Mouse (Mus musculus): Measurements from ENCODE around the gene Vmn2r118. TPM values are rescaled to one million over a fixed set of nuclear protein-coding genes. Genes with fewer than 3 reads are reported as not detected.

Gene Vmn2r118
- polyA plus RNA-seq (2014; fragmentation: Nextera tagmentation; extraction: Ambion mirVana), result not detected in 2 replicates

- Histone ChIP-seq H3K27me3 (ENCODE audit: control insufficient read depth, insufficient read depth, low read length) (no peaks in the 10 kb centered on the region), H3K4me1 (ENCODE audit: control insufficient read depth in 2 of 2, insufficient read depth in 2 of 2, low read length in 2 of 2) (no peaks in the 10 kb centered on the region), H3K27ac (replicated peaks in 1 of 2; ENCODE audit: control insufficient read depth in 1 of 2, insufficient read depth in 1 of 2, low read depth in 2 of 2, low read length in 2 of 2) (no peak within 1 kb of the TSS), H3K9me3 (ENCODE audit: control insufficient read depth, low read length) (no peaks in the 10 kb centered on the region), H3K4me3 (ENCODE audit: control insufficient read depth in 1 of 2, insufficient read depth in 1 of 2, low read depth in 1 of 2, low read length in 2 of 2) (no peak within 1 kb of the TSS), H3K4me2 (ENCODE audit: low read length) (no peak within 1 kb of the TSS), H3K9ac (ENCODE audit: low read length) (no peak within 1 kb of the TSS), H3K36me3 (ENCODE audit: control insufficient read depth, insufficient read depth, low read length) (no peaks in the 10 kb centered on the region)
- no peak for ATAC-seq (ENCODE audit: insufficient number of reproducible peaks, insufficient read depth, low FRiP score, low read depth)
- WGBS, result 82% methylated on average over 3 of the region's 3 CpGs
Observed at GRCm38 (mm10) chr17:55625092-55625491, at the start of gene Vmn2r118. TSS of gene Vmn2r118 (minus strand) at chr17:55625192.

- Histone ChIP-seq H3K4me2 (ENCODE audit: low read length) (no peak overlapping the region), H3K4me1 (ENCODE audit: control insufficient read depth in 2 of 2, insufficient read depth in 2 of 2, low read length in 2 of 2) (no peaks in the 10 kb centered on the region), H3K9ac (ENCODE audit: low read length) (no peak overlapping the region), H3K4me3 (ENCODE audit: control insufficient read depth in 1 of 2, insufficient read depth in 1 of 2, low read depth in 1 of 2, low read length in 2 of 2) (no peak overlapping the region), H3K36me3 (ENCODE audit: control insufficient read depth, insufficient read depth, low read length) (peaks cover 22% of the 10 kb centered on the region), H3K27me3 (ENCODE audit: control insufficient read depth, insufficient read depth, low read length) (no peaks in the 10 kb centered on the region), H3K27ac (replicated peaks in 1 of 2; ENCODE audit: control insufficient read depth in 1 of 2, insufficient read depth in 1 of 2, low read depth in 2 of 2, low read length in 2 of 2) (no peak overlapping the region), H3K9me3 (ENCODE audit: control insufficient read depth, low read length) (no peaks in the 10 kb centered on the region)
- no peak for ATAC-seq (ENCODE audit: insufficient number of reproducible peaks, insufficient read depth, low FRiP score, low read depth)
- WGBS, result 55% methylated on average over 2 of the region's 2 CpGs
Observed at GRCm38 (mm10) chr17:55661099-55661498, 36.1 kb upstream of the Vmn2r118 start.

GRCm38 (mm10) chr17:55590838-55591237, 34.2 kb downstream of the Vmn2r118 start:
- no peak for ATAC-seq (ENCODE audit: insufficient number of reproducible peaks, insufficient read depth, low FRiP score, low read depth)
- WGBS, result 38% methylated on average over 1 of the region's 1 CpGs
- H3K9ac ChIP-seq (ENCODE audit: low read length), result no peak overlapping the region

GRCm38 (mm10) chr17:55561774-55562173, 63.2 kb downstream of the Vmn2r118 start:
- no peak overlapping the region for H3K27ac ChIP-seq (replicated peaks in 1 of 2; ENCODE audit: control insufficient read depth in 1 of 2, insufficient read depth in 1 of 2, low read depth in 2 of 2, low read length in 2 of 2)
- H3K4me2 ChIP-seq (ENCODE audit: low read length), result no peak overlapping the region
- no peak overlapping the region for H3K9ac ChIP-seq (ENCODE audit: low read length)
- H3K27me3 ChIP-seq (ENCODE audit: control insufficient read depth, insufficient read depth, low read length), result no peaks in the 10 kb centered on the region
- H3K4me1 ChIP-seq (ENCODE audit: control insufficient read depth in 2 of 2, insufficient read depth in 2 of 2, low read length in 2 of 2), result no peaks in the 10 kb centered on the region
- H3K9me3 ChIP-seq (ENCODE audit: control insufficient read depth, low read length), result peaks cover 3% of the 10 kb centered on the region; the same call in 1 of the 2 replicates
- H3K4me3 ChIP-seq (ENCODE audit: control insufficient read depth in 1 of 2, insufficient read depth in 1 of 2, low read depth in 1 of 2, low read length in 2 of 2), result no peak overlapping the region
- WGBS, result 47% methylated on average over 2 of the region's 2 CpGs
- no peaks in the 10 kb centered on the region for H3K36me3 ChIP-seq (ENCODE audit: control insufficient read depth, insufficient read depth, low read length)
- no peak for ATAC-seq (ENCODE audit: insufficient number of reproducible peaks, insufficient read depth, low FRiP score, low read depth)

More at GRCm38 (mm10) chr17:55590838-55591237, 34.2 kb downstream of the Vmn2r118 start:
- Histone ChIP-seq H3K4me2 (ENCODE audit: low read length) (no peak overlapping the region), H3K27me3 (ENCODE audit: control insufficient read depth, insufficient read depth, low read length) (no peaks in the 10 kb centered on the region), H3K4me3 (ENCODE audit: control insufficient read depth in 1 of 2, insufficient read depth in 1 of 2, low read depth in 1 of 2, low read length in 2 of 2) (no peak overlapping the region), H3K4me1 (ENCODE audit: control insufficient read depth in 2 of 2, insufficient read depth in 2 of 2, low read length in 2 of 2) (no peaks in the 10 kb centered on the region), H3K9me3 (ENCODE audit: control insufficient read depth, low read length) (0 out of 2 replicates have a peak, but pooled peaks cover 3% of the 10 kb centered on the region), H3K36me3 (ENCODE audit: control insufficient read depth, insufficient read depth, low read length) (no peaks in the 10 kb centered on the region), H3K27ac (replicated peaks in 1 of 2; ENCODE audit: control insufficient read depth in 1 of 2, insufficient read depth in 1 of 2, low read depth in 2 of 2, low read length in 2 of 2) (no peak overlapping the region)

- Histone ChIP-seq H3K4me2 (ENCODE audit: low read length) (no peak overlapping the region), H3K4me3 (ENCODE audit: control insufficient read depth in 1 of 2, insufficient read depth in 1 of 2, low read depth in 1 of 2, low read length in 2 of 2) (no peak overlapping the region), H3K27me3 (ENCODE audit: control insufficient read depth, insufficient read depth, low read length) (no peaks in the 10 kb centered on the region), H3K4me1 (ENCODE audit: control insufficient read depth in 2 of 2, insufficient read depth in 2 of 2, low read length in 2 of 2) (no peaks in the 10 kb centered on the region), H3K36me3 (ENCODE audit: control insufficient read depth, insufficient read depth, low read length) (no peaks in the 10 kb centered on the region), H3K27ac (replicated peaks in 1 of 2; ENCODE audit: control insufficient read depth in 1 of 2, insufficient read depth in 1 of 2, low read depth in 2 of 2, low read length in 2 of 2) (no peak overlapping the region), H3K9me3 (ENCODE audit: control insufficient read depth, low read length) (no peaks in the 10 kb centered on the region), H3K9ac (ENCODE audit: low read length) (no peak overlapping the region)
- 71% methylated on average over 1 of the region's 1 CpGs for WGBS
- no peak for ATAC-seq (ENCODE audit: insufficient number of reproducible peaks, insufficient read depth, low FRiP score, low read depth)
Observed at GRCm38 (mm10) chr17:55548476-55548875, 76.5 kb downstream of the Vmn2r118 start.

Other genes starting within 250 kb of the Vmn2r118 start
- 0.16 TPM in 1 of 2 replicates, not detected in the other for gene St6gal2, start 179.8 kb downstream of the Vmn2r118 start, polyA plus RNA-seq (2014; fragmentation: Nextera tagmentation; extraction: Ambion mirVana)
- 3.5 and 5.3 TPM in 2 replicates for gene Pot1b, start 87.4 kb upstream of the Vmn2r118 start, polyA plus RNA-seq (2014; fragmentation: Nextera tagmentation; extraction: Ambion mirVana)
- gene Adgre4, start 124.8 kb upstream of the Vmn2r118 start, polyA plus RNA-seq (2014; fragmentation: Nextera tagmentation; extraction: Ambion mirVana), result 0.42 and 0.80 TPM in 2 replicates

Data from heart, embryonic 14.5 days (tissue).